Mouse (Mus musculus) E14TG2a.4 (cell line): Measurements from ENCODE around the gene Syne1.

ENCODE experiments used
- CTCF ChIP-seq: conservative IDR thresholded peaks from 2 replicates; pipeline ENCODE4 v1.5.1; 2014; ENCODE audit warnings: low read length
- NANOG ChIP-seq: IDR thresholded peaks from 2 replicates; pipeline ENCODE4 v1.6.1; 2014; ENCODE audit warnings: borderline replicate concordance, low read length, mixed read lengths

DNA sequence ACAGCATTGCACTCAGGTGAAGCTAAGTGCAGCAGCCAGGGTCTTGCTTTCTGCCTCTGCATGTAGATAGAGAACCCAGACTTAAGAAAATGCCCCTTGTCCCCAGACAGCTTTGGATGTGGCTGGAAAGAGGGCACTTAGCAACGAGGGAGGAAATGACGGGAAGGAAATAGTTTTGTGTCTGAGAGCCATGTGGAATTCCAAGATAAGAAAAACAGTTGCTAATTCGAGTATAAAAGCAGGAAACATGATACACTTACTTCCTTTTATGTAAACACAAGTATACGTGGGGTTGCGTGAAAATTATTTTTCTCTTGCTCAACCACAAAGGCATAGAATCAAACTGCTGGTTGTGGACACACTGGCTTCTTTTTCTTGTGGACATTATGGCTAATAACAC is 42.2 kb upstream of the Syne1 start, which contains the start of gene Myct1:
- TF ChIP-seq CTCF (no peak), NANOG (no peak)
